Mouse (Mus musculus) midbrain, postnatal 0 days (tissue): ENCODE results near the gene Svep1. TPM values are rescaled to one million over a fixed set of nuclear protein-coding genes. Genes with fewer than 3 reads are reported as not detected.

ENCODE experiments used
- ATAC-seq: fragments of 200-750 bp; cut with Nextera tagmentation; 2 replicates; pipeline ENCODE4 v1.8.0; 2017; ENCODE audit warnings: moderate number of reproducible peaks, mild to moderate bottlenecking, moderate TSS enrichment, moderate library complexity; ENCODE audit not compliant: low FRiP score
- DNase-seq: peaks from one replicate; pipeline ENCODE4 v3.0.0-alpha.2; 2015; ENCODE audit warnings: low spot score
- H3K27ac ChIP-seq: fragments of 300-500 bp; sonication (generic); 2 replicates; pipeline ENCODE4 v1.5.1; 2014; ENCODE audit warnings: low read depth, mild to moderate bottlenecking, low read length, mixed read lengths
- H3K27me3 ChIP-seq: fragments of 300-500 bp; sonication (generic); 2 replicates; pipeline ENCODE4 v1.6.1; 2014; ENCODE audit warnings: low read length, control low read depth, mixed read lengths; ENCODE audit not compliant: insufficient read depth
- H3K36me3 ChIP-seq: fragments of 300-500 bp; sonication (generic); 2 replicates; pipeline ENCODE4 v1.6.1; 2014; ENCODE audit warnings: low read length, control low read depth, mixed read lengths; ENCODE audit not compliant: insufficient read depth
- H3K4me1 ChIP-seq: fragments of 300-500 bp; sonication (generic); 2 replicates; pipeline ENCODE4 v1.6.1; 2014; ENCODE audit warnings: mild to moderate bottlenecking, control low read depth, antibody characterized with exemption, low read length, mixed read lengths; ENCODE audit not compliant: insufficient read depth
- H3K4me2 ChIP-seq: fragments of 300-500 bp; sonication (generic); 2 replicates; pipeline ENCODE4 v1.6.1; 2014; ENCODE audit warnings: low read depth, mild to moderate bottlenecking, low read length, mixed read lengths; ENCODE audit not compliant: poor library complexity, severe bottlenecking
- H3K4me3 ChIP-seq: fragments of 300-500 bp; sonication (generic); 2 replicates; pipeline ENCODE4 v1.5.1; 2014; ENCODE audit warnings: low read depth, mild to moderate bottlenecking, low read length, moderate library complexity
- H3K9ac ChIP-seq: fragments of 300-500 bp; sonication (generic); replicated peaks from 2 replicates; pipeline ENCODE4 v1.6.1; 2014; ENCODE audit warnings: mild to moderate bottlenecking, low read length, moderate library complexity, mixed read lengths; ENCODE audit not compliant: poor library complexity, severe bottlenecking
- H3K9me3 ChIP-seq: fragments of 300-500 bp; sonication (generic); 2 replicates; pipeline ENCODE4 v1.6.1; 2016; ENCODE audit warnings: low read length, control low read depth
- CTCF ChIP-seq: IDR thresholded peaks from 2 replicates; pipeline ENCODE4 v1.5.1; 2016; ENCODE audit warnings: antibody characterized with exemption, mild to moderate bottlenecking
- WGBS: fragments of 180-500 bp; shearing (Covaris S2); extraction: QIAGEN DNeasy Blood & Tissue Kit; methylation state at CpG from one replicate; pipeline ENCODE4 v1.1.7; 2014; 5-methylcytosine and 5-hydroxymethylcytosine counted together
- polyA plus RNA-seq: library from polyadenylated mRNA; unstranded; fragments of >200 nt; fragmentation: Nextera tagmentation; extraction: Ambion mirVana; gene quantifications from 2 replicates; pipeline ENCODE4 v1.2.1, GENCODE M21; 2015
- total RNA-seq: library from RNA; depleted of rRNA; stranded (reverse); fragments of >200 nt; gene quantifications from 2 replicates; pipeline ENCODE4 v1.2.3, GENCODE M21; 2014

The Svep1 gene
- total and polyA plus RNA-seq, 2 experiments from 2014 or later: 0.85 to 5.9 TPM

- DNase-seq: no peak
- ATAC-seq: no peak
- no peak for TF ChIP-seq CTCF
- Histone ChIP-seq H3K27me3 (no peaks in the 10 kb centered on the region), H3K4me1 (no peaks in the 10 kb centered on the region), H3K9me3 (no peaks in the 10 kb centered on the region), H3K9ac (no peak overlapping the region), H3K4me3 (no peak overlapping the region), H3K36me3 (no peaks in the 10 kb centered on the region), H3K27ac (no peak overlapping the region), H3K4me2 (no peak overlapping the region)
- 60% methylated on average over 1 of the region's 1 CpGs for WGBS
Observed at GRCm38 (mm10) chr4:58149186-58149585, 57.5 kb downstream of the Svep1 start.

- H3K27me3 ChIP-seq: no peaks in the 10 kb centered on the region
- H3K9ac ChIP-seq: no peak overlapping the region
- no peak for ATAC-seq
- no peak for DNase-seq
- H3K9me3 ChIP-seq: no peaks in the 10 kb centered on the region
- H3K36me3 ChIP-seq: no peaks in the 10 kb centered on the region
- no peak overlapping the region for H3K27ac ChIP-seq
- no peaks in the 10 kb centered on the region for H3K4me1 ChIP-seq
- H3K4me3 ChIP-seq: no peak overlapping the region
- TF ChIP-seq CTCF: no peak
- H3K4me2 ChIP-seq: no peak overlapping the region
Observed at GRCm38 (mm10) chr4:58148547-58148946, 58.1 kb downstream of the Svep1 start.

GRCm38 (mm10) chr4:58146676-58147075, 60.0 kb downstream of the Svep1 start:
- no peaks in the 10 kb centered on the region for H3K36me3 ChIP-seq
- no peak overlapping the region for H3K27ac ChIP-seq
- 99% methylated on average over 2 of the region's 2 CpGs for WGBS
- peak; percentile 36; the same call in 1 of the 2 replicates for TF ChIP-seq CTCF
- no peaks in the 10 kb centered on the region for H3K4me1 ChIP-seq
- H3K27me3 ChIP-seq: no peaks in the 10 kb centered on the region
- H3K4me3 ChIP-seq: no peak overlapping the region
- H3K4me2 ChIP-seq: no peak overlapping the region
- H3K9ac ChIP-seq: no peak overlapping the region
- no peak for DNase-seq
- ATAC-seq: no peak
- H3K9me3 ChIP-seq: no peaks in the 10 kb centered on the region

- no peak overlapping the region for H3K27ac ChIP-seq
- no peaks in the 10 kb centered on the region for H3K9me3 ChIP-seq
- 79% methylated on average over 8 of the region's 8 CpGs for WGBS
- DNase-seq (no peak), ATAC-seq (no peak)
- no peaks in the 10 kb centered on the region for H3K27me3 ChIP-seq
- H3K4me3 ChIP-seq: no peak overlapping the region
- no peaks in the 10 kb centered on the region for H3K4me1 ChIP-seq
- no peak overlapping the region for H3K4me2 ChIP-seq
- H3K9ac ChIP-seq: no peak overlapping the region
- H3K36me3 ChIP-seq: no peaks in the 10 kb centered on the region
- TF ChIP-seq CTCF: no peak
Observed at GRCm38 (mm10) chr4:58139764-58140556, 66.7 kb downstream of the Svep1 start.

GRCm38 (mm10) chr4:58139241-58139640, 67.4 kb downstream of the Svep1 start:
- Histone ChIP-seq H3K27me3 (no peaks in the 10 kb centered on the region), H3K4me1 (no peaks in the 10 kb centered on the region), H3K9me3 (no peaks in the 10 kb centered on the region), H3K27ac (no peak overlapping the region), H3K36me3 (no peaks in the 10 kb centered on the region), H3K4me2 (no peak overlapping the region), H3K9ac (no peak overlapping the region), H3K4me3 (no peak overlapping the region)
- ATAC-seq (no peak), DNase-seq (no peak)
- WGBS: 46% methylated on average over 6 of the region's 6 CpGs
- no peak for TF ChIP-seq CTCF

GRCm38 (mm10) chr4:58133610-58134309, 72.9 kb downstream of the Svep1 start:
- peak; percentile 42 for DNase-seq
- H3K4me1 ChIP-seq: no peaks in the 10 kb centered on the region
- no peaks in the 10 kb centered on the region for H3K9me3 ChIP-seq
- ATAC-seq: no peak
- no peak overlapping the region for H3K9ac ChIP-seq
- no peak overlapping the region for H3K4me2 ChIP-seq
- H3K4me3 ChIP-seq: no peak overlapping the region
- H3K27ac ChIP-seq: no peak overlapping the region
- 45% methylated on average over 1 of the region's 1 CpGs for WGBS
- no peaks in the 10 kb centered on the region for H3K27me3 ChIP-seq
- no peak for TF ChIP-seq CTCF
- H3K36me3 ChIP-seq: no peaks in the 10 kb centered on the region
